Mouse (Mus musculus) C2C12 (cell line): ENCODE data around the gene Spg21. TPM values are rescaled to one million over a fixed set of nuclear protein-coding genes. Genes with fewer than 3 reads are reported as not detected.

Source experiments
- H3K27me3 ChIP-seq: one replicate; pipeline ENCODE4 v1.6.1; 2011; ENCODE audit not compliant: control insufficient read depth, insufficient read depth, insufficient read length
- H3K36me3 ChIP-seq: one replicate; pipeline ENCODE4 v1.6.1; 2011; ENCODE audit not compliant: control insufficient read depth, insufficient read depth
- H3K4me3 ChIP-seq: one replicate; pipeline ENCODE4 v1.5.1; 2011; ENCODE audit warnings: mild to moderate bottlenecking, control low read depth; ENCODE audit not compliant: poor library complexity, insufficient read depth, severe bottlenecking
- H3K79me2 ChIP-seq: one replicate; pipeline ENCODE4 v1.6.1; 2011; ENCODE audit not compliant: control insufficient read depth, insufficient read depth
- H3K79me3 ChIP-seq: one replicate; pipeline ENCODE4 v1.6.1; 2011; ENCODE audit warnings: low read depth, control low read depth
- H3ac ChIP-seq: one replicate; pipeline ENCODE3; 2011; ENCODE audit warnings: low read depth; ENCODE audit not compliant: control insufficient read depth, insufficient read length
- CEBPB ChIP-seq: IDR thresholded peaks from one replicate; pipeline ENCODE4 v1.6.1; 2011; ENCODE audit warnings: low read depth, mild to moderate bottlenecking, control low read depth, moderate library complexity
- CTCF ChIP-seq: IDR thresholded peaks from one replicate; pipeline ENCODE4 v1.5.1; 2011; ENCODE audit not compliant: control insufficient read depth, insufficient read depth, insufficient read length
- FOSL1 ChIP-seq: IDR thresholded peaks from one replicate; pipeline ENCODE4 v1.8.0; 2011; ENCODE audit warnings: mild to moderate bottlenecking, low read length; ENCODE audit not compliant: poor library complexity, insufficient read depth, severe bottlenecking
- MAX ChIP-seq: IDR thresholded peaks from one replicate; pipeline ENCODE4 v1.6.1; 2011; ENCODE audit warnings: mild to moderate bottlenecking, control low read depth
- MYOD1 ChIP-seq: IDR thresholded peaks from one replicate; pipeline ENCODE4 v1.6.1; 2011; ENCODE audit warnings: low read depth; ENCODE audit not compliant: control insufficient read depth, insufficient read length
- MYOG ChIP-seq: IDR thresholded peaks from one replicate; pipeline ENCODE4 v1.6.1; 2011; ENCODE audit not compliant: control insufficient read depth, insufficient read length; ENCODE audit errors: extremely low read depth
- USF1 ChIP-seq: IDR thresholded peaks from one replicate; pipeline ENCODE4 v1.6.1; 2011; ENCODE audit warnings: low read depth, mild to moderate bottlenecking, control low read depth, moderate library complexity
- polyA plus RNA-seq: library from polyadenylated mRNA; unstranded; fragments of >200 nt; fragmentation: generic; extraction: Trizol; gene quantifications from one replicate; pipeline ENCODE4 v1.2.1, GENCODE M21; 2012; ENCODE audit warnings: missing spikeins

Spg21 gene
- polyA plus RNA-seq, 1 experiment = 44.4 TPM

DNA sequence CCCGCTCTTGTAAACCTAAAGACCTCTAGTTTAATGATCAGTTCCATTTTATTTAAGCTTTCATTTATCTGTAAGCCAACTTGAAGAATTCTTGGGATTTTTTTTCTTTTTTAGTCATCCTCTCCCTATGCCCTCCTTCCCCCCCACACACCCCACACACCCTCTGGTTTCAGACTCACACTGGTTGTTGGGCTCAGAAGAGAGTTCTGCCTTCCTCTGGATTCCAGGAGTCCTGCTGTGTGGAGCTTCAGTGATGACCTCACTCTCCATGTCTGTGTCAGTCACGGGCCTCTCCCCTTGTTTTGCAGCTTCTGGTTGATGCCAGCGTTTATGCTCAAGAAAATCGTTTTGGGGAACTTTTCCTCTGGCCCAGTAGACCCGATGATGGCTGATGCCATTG lies 19.3 kb downstream of the Spg21 start:
- Histone ChIP-seq H3K36me3 (peaks cover 24% of the 10 kb centered on the region), H3K79me2 (no peaks in the 10 kb centered on the region), H3K4me3 (no peak overlapping the region), H3K27me3 (no peaks in the 10 kb centered on the region), H3ac (no peak overlapping the region), H3K79me3 (no peaks in the 10 kb centered on the region)
- no peak for TF ChIP-seq CTCF
- no peak for TF ChIP-seq USF1
- TF ChIP-seq MYOG = no peak
- TF ChIP-seq CEBPB = no peak
- no peak for TF ChIP-seq MAX
- no peak for TF ChIP-seq FOSL1
- no peak for TF ChIP-seq MYOD1

DNA sequence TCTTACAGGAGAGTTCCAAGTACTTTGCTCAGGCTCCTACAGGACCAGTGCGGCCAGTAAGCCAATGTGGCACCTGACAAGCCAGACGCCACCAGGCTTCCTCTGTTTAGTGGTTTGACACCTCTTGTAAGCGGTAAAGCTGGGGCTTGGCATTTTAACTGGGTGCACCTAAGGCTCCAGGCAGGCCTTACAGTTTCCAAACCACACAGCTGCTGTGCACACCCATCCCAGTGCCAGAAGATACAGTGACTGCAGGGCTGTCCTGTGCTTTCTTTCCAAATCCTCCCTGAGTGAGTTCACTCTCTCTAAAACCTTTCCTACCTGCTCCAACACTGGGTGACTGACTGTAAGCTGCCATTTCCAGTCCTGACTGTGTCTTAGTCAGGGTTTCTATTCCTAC lies 30.7 kb downstream of the Spg21 start:
- Histone ChIP-seq H3K79me3 (no peaks in the 10 kb centered on the region), H3K79me2 (no peaks in the 10 kb centered on the region), H3K27me3 (no peaks in the 10 kb centered on the region), H3ac (no peak overlapping the region), H3K36me3 (peaks cover 9% of the 10 kb centered on the region), H3K4me3 (no peak overlapping the region)
- TF ChIP-seq CEBPB (no peak), CTCF (no peak), MYOD1 (no peak), MYOG (no peak), USF1 (no peak), MAX (no peak), FOSL1 (no peak)

DNA sequence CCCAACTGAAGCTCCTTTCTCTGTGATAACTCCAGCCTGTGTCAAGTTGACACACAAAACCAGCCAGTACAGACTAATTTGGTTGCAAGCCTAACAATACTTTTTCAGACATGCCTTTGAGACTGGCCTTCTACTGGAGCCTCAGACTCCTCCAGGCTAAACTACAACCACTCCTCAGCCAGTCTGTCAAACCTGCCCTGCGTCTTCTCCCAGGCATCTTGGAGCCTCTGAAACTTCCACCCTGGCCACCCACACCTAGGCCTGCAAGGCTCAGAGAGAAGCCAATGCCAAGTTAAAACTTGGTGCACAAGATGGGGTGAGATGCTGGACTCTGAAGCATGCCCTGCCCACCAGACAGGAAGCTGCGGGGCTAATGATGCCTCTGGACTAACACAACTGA lies 31.6 kb downstream of the Spg21 start:
- no peak overlapping the region for H3ac ChIP-seq
- H3K27me3 ChIP-seq = no peaks in the 10 kb centered on the region
- no peaks in the 10 kb centered on the region for H3K79me3 ChIP-seq
- H3K36me3 ChIP-seq = peaks cover 2% of the 10 kb centered on the region
- TF ChIP-seq CTCF (no peak), FOSL1 (no peak), MYOD1 (no peak), CEBPB (no peak), USF1 (no peak), MYOG (no peak), MAX (no peak)
- H3K4me3 ChIP-seq = no peak overlapping the region
- no peaks in the 10 kb centered on the region for H3K79me2 ChIP-seq

DNA sequence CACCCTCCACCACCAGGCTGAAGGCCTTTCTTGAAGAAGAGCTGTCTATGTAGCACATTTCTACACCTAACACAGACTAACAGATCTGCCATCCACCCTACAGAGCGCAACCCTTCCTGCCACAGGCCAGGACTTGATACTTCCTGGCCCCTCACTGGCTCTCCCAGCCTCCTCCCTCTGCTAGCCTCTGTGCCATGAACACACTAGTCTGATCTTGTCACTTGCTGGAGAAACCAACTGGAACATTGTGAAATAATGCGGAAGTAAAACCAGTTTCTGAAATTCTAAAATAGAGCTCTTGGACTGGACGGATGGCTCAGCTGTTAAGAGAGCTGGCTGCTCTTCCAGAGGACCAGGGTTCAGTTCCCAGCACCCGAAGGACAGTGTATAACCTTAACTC lies 32.1 kb downstream of the Spg21 start:
- Histone ChIP-seq H3ac (no peak overlapping the region), H3K36me3 (no peaks in the 10 kb centered on the region), H3K27me3 (no peaks in the 10 kb centered on the region), H3K79me2 (no peaks in the 10 kb centered on the region), H3K79me3 (no peaks in the 10 kb centered on the region), H3K4me3 (no peak overlapping the region)
- no peak for TF ChIP-seq CEBPB

DNA sequence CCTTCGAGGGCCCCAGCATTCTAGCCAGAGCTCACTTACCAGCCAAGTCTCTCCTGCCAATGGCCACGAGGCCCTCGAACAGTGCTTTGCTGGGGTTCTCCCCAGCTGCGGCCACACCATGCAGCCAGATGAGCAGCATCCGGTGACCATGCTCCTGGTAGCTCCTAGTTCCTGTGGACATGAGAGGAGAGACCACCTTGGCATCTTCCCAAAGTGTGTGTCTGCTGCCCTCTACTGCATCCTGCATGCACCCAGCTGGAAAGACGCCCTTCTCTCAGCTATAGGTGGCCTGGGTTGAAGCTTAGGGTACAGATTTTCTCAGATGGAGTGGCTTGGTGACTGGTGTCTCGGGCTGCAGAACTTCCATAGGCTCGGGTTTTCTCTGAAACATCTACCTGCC lies 41.4 kb downstream of the Spg21 start:
- Histone ChIP-seq H3K79me2 (no peaks in the 10 kb centered on the region), H3ac (no peak overlapping the region), H3K4me3 (no peak overlapping the region), H3K36me3 (no peaks in the 10 kb centered on the region), H3K79me3 (no peaks in the 10 kb centered on the region), H3K27me3 (no peaks in the 10 kb centered on the region)
- TF ChIP-seq USF1 = no peak
- TF ChIP-seq FOSL1 = no peak
- peak; percentile 34 for TF ChIP-seq CTCF
- TF ChIP-seq MYOD1 = no peak
- no peak for TF ChIP-seq MAX

DNA sequence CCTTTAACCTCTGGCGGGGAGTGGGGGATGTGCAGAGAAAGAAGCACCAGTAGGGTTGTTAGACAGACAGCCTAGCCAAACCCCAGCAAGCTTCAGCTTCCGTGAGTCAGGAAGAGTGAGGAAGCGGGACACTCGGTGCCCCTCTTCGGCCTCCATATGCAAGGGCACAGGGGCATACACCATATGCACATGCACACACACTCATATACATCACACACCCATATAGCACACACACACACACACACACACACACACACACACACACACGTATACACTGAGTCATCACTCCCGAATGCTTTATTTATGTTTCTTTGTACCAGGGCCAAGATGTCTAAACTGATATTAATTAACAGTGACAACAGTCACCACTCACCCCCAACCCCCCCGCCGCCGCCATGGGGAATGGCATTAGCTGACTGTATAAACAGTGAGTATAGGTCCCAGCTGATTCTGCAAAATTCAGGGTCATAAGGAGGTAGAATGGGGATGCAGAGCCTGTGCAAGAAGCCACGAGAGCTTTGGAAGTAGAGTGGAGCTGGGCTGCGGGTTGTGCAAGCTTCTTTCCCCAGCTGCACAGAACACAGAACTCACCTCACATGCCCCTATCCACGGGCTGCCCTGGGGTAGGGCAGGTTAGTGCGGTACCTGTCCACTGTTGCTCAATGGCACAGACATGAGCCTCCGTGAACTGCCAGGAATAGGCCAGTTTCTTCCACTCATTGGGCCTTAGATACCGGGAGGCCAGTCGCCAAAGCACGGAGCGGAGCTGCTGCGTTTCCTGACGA lies 42.2 kb downstream of the Spg21 start:
- Histone ChIP-seq H3K79me3 (no peaks in the 10 kb centered on the region), H3K79me2 (no peaks in the 10 kb centered on the region), H3ac (no peak overlapping the region), H3K4me3 (no peak overlapping the region), H3K36me3 (no peaks in the 10 kb centered on the region), H3K27me3 (no peaks in the 10 kb centered on the region)
- no peak for TF ChIP-seq MYOD1
- TF ChIP-seq CEBPB = no peak
- TF ChIP-seq USF1 = no peak
- no peak for TF ChIP-seq MYOG
